Mouse (Mus musculus) 416B (cell line): Measurements from ENCODE around the gene Sar1b.
A peak's percentile ranks its signal among the peaks of the same experiment; 100 is the strongest.
"Not testable (repeated sequence)": the region's sequence is repeated elsewhere in the genome, so short reads cannot be mapped to it uniquely, and the experiment has no call there.

Experiments
- DNase-seq: peaks from one replicate; pipeline ENCODE4 v3.0.0; 2011; ENCODE audit warnings: low read depth

Gene Sar1b

DNA sequence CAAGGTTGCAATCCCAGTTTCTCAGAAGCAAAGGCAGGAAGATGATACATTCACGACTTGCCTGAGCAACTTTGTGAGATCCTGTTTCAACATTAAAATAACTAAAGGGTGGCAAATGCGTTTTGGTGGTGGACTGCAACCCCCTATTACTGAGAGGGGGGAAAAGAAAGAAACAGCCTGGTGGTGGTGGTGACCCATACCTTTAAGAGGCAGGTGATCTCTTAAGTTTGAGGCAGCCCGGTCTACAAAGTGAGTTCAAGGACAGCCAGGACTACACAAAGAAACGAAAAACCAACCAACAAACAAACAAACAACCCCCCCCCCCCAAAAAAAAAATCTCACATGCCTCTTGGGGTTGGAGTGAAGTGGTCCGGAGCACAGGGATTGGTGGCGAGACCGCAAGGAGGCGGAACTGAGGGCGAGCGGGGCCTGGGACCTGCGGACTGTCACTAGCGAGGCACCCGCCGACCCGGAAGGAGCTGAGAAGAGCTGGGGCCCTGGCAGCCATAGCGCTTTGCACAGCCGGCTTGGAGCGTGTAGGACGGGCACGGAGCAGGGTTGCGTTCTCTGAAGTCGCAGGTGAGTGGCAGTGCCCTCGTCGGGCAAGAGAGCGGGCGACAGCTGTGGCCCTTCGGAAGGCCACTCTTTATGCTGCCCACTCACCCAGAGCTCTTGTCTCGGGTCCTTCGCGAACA lies at the start of gene Sar1b, which contains the start of gene Sec24a:
Sar1b (plus strand) TSS at position 475 of the 695 bp plus-strand sequence.
Sec24a (minus strand) TSS at position 422 of the 695 bp plus-strand sequence.
- DNase-seq: peak; percentile 89

DNA sequence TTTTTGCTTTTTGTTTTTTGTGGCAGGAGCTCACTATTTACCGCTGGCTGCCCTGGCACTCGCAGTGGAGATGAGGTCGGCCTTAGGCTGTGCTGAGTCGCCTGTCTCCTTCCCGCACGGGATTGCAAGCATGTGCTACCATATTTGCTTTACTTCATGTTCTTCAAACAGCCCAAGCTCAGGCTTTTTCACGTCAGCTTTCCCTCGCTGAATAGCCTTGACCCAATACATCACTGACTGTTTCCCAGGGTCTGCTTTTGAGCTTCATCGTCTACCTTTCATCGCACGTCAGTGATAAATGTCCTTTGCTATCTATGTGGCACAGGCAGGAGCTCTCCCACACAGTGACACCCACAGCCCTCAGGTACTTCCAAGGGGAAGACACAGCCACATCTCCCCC lies 42.4 kb upstream of the Sar1b start:
- no peak for DNase-seq

DNA sequence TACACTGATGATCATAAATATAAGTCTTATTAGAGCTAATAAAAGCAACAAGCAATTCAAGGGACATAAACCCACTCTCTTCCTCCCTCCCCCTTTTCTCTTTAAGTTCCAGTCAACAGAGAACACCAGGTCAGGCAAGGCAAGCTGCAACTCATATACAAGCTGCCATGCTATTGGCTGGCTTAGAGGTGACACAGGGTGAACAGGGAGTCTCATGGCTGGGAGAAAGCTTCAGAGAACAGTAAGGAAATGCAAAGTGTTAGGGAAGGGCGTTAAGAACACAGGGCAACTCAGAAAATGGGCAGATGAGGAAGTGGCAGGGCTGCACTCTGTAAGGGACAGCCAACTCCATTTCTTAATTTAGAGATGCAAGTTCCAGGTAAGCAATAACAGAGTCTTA lies 30.6 kb upstream of the Sar1b start:
- no peak for DNase-seq

DNA sequence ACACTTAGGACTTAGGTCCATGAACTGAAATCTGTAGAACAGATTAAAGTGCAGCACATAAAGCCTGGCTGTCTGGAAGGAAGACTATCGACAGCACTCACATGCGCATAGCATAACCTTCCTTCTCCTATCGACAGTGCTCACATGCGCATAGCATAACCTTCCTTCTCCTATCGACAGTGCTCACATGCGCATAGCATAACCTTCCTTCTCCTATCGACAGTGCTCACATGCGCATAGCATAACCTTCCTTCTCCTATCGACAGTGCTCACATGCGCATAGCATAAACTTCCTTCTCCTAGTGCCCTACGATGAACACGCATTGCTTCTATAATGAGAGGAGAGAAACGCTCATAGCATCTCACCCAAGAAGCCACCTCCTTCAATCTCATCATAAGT lies 29.3 kb upstream of the Sar1b start:
- not testable (repeated sequence) for DNase-seq

DNA sequence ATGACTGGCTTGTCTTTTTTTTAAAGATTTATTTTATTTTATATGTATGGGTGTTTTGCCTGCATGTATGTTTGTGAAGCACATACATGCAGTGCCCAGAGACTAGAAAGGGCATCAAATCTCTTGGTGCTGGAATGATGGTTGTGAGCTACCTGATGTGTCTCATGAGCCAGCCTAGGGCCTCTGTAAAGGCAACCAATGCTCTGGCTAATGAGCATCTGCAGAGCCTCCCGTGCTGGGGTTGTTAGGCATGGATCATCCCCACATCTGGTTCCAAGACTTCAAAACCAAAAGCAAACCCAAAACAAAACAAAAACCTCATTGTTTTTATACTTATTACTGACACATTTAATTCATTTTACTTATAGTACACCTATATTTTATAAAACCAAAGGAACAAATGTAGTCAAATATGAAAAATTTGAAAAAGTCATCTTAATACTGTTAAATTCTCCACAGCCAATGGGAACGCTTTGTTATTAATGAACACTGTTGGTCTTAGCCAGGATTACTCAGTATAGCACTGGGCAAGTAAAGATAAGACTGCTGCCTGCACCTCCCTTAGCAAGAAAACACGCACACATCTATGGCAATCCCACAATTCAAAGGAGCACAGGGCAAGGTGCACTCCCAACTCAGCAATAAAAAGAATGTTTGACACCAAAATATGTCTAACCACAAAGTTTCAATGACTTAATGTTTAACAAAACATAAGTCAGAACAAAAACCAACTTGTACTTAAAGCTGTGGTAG lies 24.7 kb upstream of the Sar1b start:
- no peak for DNase-seq

DNA sequence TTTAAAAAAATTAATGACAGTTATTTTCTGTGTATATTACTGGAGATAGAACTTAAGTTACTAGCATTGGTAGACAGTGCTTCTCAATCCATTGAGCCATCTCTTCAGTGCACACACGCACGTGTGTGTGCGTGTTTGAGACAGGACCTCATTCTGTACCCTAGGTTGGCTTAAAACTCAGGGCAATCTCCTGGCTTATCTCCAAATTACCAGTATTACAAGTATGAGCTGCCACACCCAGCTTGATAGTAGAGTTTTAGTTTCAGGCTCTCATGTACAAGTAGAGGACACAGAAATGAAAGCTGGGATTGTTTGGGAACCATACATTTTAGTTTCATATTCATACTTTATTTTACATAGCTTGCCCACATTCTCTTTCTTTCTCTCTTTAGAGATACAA lies 22.8 kb upstream of the Sar1b start:
- DNase-seq: no peak

DNA sequence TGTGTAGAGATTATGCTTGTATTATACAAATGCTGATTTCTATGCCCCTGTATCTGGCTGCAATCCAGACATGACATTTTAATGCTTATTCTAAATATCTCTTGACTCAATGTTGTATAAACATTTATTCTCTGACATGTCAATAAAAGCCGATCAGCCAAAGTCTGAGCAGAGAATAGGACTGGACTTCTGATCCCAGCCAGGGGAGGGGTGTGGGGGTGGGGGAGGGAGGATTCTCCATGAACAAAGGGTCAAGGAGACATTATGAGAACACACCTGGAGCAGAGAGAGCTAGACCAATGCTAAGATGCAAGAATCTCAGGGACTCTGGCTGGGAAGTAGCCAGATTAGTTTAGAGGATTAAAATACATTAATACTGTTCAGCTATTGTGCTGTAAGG lies 17.4 kb upstream of the Sar1b start:
- no peak for DNase-seq

DNA sequence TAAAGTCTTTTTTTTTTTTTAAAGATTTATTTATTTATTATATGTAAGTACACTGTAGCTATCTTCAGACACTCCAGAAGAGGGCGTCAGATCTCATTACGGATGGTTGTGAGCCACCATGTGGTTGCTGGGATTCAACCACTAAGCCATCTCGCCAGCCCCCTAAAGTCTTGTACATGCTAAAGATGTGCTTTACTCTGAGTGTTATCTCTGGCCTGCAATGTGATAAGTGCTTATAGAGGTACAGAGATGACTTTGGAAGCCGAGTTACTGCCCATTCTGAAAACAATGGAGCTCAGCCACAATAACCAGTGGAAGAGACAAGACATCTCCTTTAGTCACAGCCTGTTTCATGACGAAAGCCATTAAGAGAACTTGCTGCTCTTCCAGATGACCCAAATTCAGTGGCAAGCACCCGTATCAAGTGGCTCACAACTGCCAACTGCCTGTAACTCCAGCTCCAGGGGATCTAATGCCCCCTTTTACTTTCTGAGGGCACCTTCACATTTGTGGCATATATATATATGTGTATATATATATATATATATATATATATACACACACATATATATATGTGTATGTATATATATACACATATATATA lies 11.8 kb upstream of the Sar1b start:
- not testable (repeated sequence) for DNase-seq

DNA sequence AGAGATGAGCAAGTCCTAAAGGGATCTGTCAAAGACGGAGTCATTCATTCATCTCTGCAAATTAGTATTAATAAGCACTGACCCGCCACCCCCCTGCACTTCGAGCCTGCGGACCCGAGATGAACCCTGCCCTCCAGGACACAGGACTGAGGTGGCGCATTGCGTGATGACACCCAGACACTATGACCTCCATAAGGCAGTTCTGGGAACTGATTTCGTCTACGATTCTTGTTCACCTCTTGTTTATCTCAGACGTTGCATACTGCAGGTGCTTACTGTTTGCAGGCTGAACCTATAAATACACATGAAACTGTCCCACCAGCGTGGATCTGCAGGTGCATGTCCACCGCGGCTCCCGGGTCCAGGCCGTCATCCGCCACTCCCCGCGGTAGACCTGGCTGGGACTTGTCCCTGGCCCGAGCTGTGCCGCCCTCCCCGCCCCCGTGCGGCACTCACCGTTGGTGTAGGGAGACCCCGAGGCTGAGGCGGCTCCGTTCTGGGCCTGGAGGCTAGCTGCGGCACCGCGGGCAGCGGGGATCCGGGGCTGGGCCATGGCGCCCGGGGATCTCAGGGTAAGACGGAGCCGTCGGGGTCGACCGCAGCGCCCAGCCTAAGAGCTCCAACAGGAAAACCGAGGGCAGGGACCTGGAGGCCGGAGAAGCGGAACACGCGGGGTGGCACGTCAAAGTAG lies 7.7 kb upstream of the Sar1b start:
- peak; percentile 42 for DNase-seq

DNA sequence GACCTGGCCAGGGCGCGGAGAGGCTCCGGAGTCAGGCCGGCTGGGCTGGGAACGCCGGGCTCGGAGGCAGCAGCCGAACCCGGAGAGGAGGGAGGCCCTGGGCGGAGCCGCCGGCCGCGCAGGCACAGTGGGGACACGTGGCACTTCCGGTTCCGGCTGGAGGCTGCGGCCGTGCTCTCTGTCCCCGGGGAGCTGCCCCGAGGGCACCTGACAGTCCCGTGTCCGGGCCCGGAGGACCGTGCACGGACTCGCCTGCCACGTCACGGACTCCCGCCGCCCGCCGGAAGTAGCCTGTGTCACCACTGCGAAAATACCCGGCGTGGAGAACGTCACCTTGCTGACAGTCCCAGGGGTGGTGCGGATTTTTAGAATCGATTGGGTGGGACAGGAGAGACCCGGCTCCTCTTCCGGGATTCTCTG lies 7.1 kb upstream of the Sar1b start:
- DNase-seq: peak; percentile 89

DNA sequence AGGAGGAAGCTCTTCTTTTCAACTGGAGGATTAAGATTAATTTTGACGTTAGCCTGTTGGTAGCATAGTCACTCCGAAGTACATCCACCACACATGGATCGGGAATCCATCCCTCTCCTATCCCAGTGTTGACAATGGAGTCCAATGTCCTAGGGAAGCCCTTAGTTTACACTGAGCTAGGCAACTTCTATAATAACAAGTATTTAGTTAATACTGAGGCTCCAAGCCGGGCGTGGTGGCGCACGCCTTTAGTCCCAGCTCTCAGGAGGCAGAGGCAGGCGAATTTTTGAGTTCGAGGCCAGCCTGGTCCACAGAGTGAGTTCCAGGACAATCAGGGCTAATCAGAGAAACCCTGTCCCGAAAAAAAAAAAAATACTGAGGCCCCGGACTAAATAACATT lies 6.5 kb upstream of the Sar1b start:
- no peak for DNase-seq

DNA sequence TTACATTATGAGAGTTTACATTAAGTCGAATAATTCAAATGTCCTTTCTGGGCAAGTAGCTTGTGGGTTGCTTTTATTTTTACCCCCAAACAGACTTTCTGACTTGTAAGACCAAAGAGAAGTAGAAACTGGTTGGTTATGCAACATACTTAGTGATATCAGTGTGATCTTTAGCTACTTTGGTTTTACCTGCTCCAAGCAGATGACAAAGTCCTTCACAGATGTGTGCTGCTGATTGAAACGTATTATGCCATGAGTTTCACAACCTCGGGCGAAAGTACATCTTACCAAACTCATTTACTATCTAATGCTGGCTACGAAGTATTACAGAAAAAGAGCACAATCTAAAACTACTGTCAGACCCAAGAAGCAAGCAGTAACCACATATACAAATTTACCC lies 5.9 kb upstream of the Sar1b start:
- DNase-seq: peak; percentile 70

DNA sequence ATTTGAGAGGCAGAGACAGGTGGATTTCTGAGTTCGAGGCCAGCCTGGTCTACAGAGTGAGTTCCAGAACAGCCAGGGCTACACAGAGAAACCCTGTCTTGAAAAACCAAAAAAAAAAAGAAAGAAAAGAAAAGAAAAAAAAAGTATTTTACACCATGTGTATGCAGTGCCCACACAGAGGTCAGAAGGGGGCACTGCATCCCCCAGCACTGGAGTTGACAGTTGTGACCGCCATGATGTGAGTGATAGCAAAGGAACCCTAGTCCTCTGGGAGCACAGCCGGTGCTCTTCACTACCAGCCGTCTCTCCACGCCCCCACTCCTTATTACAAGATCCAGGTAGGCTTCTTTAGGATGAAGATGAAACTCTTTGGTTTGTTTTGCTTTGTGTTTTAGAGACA lies 5.3 kb upstream of the Sar1b start:
- not testable (repeated sequence) for DNase-seq

DNA sequence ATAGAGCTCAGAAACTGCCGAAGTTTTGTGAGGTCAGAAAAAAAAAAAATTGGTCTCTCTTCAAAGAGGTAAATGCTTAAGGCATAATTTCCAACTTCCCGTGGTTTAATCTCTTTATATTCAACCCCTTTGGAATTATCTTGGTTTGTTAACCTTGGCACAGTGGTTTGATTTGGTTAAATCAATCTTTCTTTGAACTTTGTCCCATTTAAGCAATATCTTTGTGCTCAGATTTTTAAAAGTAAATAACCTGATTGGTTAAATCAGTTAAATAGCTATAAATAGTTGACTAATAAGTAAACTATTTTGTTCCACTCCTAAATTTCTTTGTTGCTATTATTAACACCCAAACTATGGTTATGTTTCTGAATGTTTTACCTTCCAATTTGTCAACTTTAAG lies 4.2 kb upstream of the Sar1b start:
- no peak for DNase-seq

DNA sequence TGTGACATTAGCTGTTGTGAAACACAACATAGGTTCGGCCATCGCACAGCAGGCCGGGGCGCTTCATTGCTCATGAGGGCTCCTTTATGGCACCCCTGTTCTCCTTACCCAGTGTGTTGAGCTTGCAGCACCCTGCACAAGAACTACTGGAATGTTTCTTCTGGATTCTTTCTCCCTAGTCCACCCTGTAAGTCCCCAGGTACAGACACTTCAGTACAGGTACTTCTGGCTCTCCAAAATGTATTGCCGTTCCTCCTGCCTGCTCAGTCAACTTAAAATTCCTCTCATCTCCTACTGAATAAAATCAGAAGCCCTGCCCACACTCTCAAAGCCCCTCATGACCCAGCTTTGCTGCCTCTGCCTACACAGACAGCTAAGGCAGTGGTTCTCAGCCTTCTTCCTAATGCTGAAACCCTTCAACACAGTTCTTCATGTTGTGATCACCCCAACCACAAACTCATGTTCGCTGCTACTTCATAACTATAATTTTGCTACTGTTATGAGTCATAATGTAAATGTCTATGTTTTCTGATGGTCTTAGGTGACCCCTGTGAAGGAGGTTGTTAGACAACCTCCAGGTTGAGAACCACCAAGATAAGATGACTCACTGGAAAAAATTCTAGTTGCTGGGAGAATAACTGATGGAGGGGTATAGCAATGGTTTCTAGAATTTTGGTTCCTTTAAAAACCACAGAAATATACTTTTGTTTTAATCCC lies 3.4 kb upstream of the Sar1b start:
- DNase-seq: no peak

DNA sequence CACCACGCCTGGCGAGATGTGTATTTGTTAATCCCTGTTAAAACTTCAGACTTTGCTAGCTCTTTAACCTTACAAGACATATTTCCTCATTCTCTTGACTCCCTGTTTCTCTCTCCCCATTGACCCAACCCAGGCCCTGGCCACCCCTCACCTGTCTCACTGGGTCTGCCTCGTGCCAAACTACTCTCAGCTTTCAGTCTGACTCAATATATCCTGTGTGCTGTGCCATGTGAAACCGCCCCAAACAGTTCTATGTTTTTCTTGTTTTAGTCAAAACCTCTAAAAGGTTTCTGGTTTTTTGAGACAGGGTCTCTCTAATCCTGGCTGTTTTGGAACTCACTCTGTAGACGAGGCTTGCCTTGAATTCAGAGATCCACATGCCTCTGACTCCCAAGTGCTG lies 2.2 kb upstream of the Sar1b start:
- DNase-seq: no peak

DNA sequence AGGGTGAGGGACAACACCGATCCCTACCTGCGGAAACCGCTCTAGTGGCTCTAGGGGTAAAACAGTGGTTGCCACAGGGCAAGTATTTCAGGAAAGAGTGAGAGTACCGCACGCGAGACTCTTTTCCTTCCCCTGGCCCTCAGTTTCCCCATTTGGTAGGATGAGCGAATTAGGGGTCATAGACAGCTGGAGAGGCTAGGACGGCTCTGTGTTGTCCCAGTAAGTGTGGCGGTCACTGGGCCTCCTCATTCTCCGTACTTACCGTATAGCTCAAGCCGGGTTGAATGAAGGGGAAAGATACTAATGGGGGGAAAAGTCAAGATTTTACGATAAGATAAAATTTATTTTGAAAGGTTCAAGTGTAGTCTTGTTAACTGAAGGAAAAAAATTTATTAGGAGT lies 468 bp downstream of the Sar1b start:
- no peak for DNase-seq

DNA sequence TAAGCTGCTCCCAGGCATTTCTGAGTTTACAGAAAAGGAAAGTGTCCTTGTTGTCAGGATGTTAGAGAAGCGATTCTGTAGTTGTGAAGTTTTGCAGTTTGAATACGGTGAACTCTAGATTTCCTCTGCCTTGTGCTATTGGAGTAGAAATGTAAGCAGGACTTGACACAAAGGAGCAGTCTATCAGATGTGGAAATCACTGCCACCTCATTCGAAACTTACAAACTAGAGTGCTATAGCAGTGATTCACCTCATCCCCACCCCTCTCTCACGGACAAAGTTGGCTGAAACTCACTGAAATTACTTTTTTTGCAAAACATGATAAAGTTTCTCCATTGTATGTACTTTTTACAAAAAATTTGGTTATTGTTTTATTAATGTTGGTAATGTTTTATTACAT lies 1.3 kb downstream of the Sar1b start:
- no peak for DNase-seq

DNA sequence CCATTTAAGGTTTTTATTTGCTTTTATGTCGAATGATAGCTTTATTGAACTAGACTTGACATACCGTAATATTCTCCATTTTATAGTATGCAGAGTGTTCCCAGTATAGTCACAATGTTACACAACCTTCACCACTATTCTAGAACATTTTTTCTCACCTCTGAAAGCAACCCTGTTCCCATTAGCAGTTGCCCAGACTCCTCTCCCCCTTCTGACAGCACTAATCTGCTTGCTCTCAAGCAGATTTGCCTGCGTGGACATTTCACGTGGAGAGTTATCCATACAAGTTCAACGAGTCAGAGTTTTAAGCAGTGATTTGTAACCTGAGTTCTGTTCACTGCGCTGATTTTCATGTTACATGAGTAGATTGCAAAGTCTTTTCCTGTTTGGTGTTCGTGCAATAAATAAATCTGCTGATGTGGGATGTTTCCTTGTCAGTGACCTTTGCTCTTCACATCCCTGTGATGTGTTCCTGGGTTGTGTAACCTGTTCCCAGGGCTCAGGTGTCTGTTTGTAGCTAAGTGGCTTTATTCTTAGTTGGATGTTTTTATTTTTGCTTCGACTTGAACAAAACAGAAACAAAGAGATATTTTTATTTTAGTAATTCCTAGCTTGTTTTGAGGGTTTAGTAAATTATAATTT lies 4.2 kb downstream of the Sar1b start:
- DNase-seq: no peak

DNA sequence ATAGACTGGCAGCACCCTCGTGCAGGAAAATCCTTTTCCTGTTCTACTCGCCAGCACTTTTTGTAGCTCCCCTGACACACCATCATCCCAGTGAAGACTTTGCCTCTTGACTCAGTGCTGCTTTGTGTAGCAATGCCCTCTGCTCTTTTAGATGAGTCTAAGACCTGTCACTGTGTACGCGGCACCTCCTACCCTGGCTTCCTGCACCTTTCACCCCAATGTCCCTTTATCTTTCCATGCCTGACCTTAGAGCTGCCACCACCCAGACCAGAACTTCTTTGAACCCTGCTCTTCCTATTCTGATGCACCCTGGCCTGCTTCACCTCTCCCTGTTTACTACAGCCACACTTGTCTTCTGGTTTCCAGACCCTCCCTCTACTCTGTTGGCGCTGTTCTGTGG lies 4.8 kb downstream of the Sar1b start:
- no peak for DNase-seq

DNA sequence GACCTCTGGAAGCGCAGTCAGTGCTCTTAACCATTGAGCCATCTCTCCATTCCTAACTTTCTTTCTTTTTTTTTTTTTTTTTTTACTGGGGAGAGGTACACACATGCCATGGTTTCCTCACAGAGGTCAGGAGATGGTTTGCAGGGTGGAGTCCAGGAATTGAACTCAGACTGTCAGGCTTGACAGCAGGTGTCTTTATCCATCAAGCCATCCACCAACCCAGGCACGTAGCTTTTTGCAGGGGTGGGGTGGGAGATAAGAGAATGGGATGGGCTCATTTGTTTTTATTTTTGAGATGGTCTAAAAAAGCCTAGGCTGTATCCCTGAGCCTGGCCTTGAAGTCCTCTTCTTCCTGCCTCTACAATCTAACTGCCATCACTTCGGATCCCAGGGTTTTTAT lies 12.0 kb downstream of the Sar1b start:
- DNase-seq: no peak

DNA sequence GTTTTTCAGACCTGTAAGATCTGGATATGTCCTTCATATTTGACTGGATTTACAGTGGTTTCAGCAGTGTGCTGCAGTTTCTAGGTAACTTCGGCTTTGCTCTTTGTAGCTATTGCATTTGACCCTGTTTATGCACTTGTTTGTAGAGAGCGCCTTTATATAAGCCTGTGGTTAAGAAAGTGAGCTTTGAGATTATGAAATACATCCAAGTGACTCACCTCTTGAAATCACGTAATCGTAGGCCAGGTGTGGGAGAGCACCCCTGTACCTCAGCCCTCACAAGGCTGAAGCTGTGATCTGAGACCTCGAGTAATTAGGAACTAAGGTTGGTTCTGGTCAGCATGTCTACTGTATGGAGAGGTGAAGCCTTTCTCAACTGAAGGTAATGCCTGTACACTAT lies 14.0 kb downstream of the Sar1b start:
- DNase-seq: no peak
